Mouse (Mus musculus) ES-Bruce4 (cell line): Measurements from ENCODE around the gene Abhd10.

Source experiments
- CTCF ChIP-seq: IDR thresholded peaks from one replicate; pipeline ENCODE4 v1.8.1; 2011; ENCODE audit warnings: low read depth, low read length
- POLR2A ChIP-seq: IDR thresholded peaks from one replicate; pipeline ENCODE4 v1.8.1; 2011; ENCODE audit warnings: low read length; ENCODE audit not compliant: insufficient read depth

DNA sequence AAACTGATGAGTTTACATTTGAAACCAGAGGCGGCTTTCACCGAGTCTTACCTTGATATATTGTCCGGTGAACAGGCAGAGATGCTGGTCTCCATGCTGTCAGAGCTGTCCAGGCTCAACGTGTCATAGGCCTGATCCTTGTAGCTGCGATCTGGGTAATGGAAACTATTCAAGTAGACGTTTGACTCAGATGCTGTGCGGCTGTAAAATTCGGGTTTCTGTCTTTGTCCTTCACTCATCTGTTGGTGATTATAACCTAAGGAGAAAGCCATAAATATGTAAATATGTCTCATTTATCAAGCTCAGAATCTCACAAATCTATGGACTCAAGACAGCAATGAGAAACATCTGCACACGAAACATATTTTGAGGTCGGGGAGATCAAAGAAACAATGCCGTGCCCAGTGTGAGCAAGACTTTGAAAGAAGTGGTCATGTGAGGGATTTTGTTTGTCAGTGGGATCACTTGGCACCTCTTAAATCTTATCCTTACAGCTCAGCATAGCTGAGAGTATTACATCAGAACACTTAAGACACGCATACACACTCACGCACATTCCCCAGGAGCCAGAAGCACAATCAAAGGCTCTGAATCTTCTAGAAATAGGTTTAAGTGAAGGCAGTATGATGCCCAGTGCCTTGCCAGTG, 20.2 kb upstream of the Abhd10 start:
- TF ChIP-seq CTCF, result no peak
- TF ChIP-seq POLR2A, result no peak
